Mouse (Mus musculus): ENCODE results near the gene Cwc27. TPM values are rescaled to one million over a fixed set of nuclear protein-coding genes. Genes with fewer than 3 reads are reported as not detected.

The Cwc27 gene
- polyA plus RNA-seq, 1 experiment from 2014 or later, result 30.7 TPM

DNA sequence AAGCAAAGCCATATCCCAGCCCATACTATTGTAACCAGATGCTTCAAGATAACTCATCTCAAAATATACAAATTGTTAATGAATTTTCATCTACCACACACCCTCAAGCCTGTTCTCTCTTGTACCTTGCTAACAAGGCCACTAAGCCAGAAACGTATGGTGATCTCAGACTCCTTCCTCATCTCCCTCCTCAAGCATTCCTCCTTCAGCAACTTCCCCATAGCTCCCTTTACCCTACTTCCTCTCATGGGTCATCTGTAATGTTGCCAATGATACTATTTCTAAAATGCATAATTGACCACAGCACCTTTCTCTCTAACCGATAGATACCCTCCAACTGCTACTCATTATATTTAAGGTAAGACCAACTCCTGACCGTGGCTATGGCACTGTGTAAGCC is 22.5 kb downstream of the Cwc27 start:
- ATAC-seq (ENCODE audit: low FRiP score) (no peak), DNase-seq (ENCODE audit: low spot score, missing footprints) (no peak)
- Histone ChIP-seq H3K9ac (ENCODE audit: low read length) (no peak overlapping the region), H3K4me1 (ENCODE audit: control insufficient read depth, insufficient read depth, low read length) (no peaks in the 10 kb centered on the region), H3K4me2 (no peak overlapping the region), H3K36me3 (ENCODE audit: control insufficient read depth, insufficient read depth, low read length) (peaks cover 2% of the 10 kb centered on the region; the same call in 1 of the 2 replicates), H3K4me3 (ENCODE audit: low read depth, low read length) (no peak overlapping the region), H3K27me3 (ENCODE audit: control insufficient read depth, insufficient read depth, low read length) (no peaks in the 10 kb centered on the region), H3K27ac (ENCODE audit: low read depth, low read length) (no peak overlapping the region), H3K9me3 (ENCODE audit: control insufficient read depth, low read length) (no peaks in the 10 kb centered on the region)
- 91% methylated on average over 3 of the region's 3 CpGs for WGBS

DNA sequence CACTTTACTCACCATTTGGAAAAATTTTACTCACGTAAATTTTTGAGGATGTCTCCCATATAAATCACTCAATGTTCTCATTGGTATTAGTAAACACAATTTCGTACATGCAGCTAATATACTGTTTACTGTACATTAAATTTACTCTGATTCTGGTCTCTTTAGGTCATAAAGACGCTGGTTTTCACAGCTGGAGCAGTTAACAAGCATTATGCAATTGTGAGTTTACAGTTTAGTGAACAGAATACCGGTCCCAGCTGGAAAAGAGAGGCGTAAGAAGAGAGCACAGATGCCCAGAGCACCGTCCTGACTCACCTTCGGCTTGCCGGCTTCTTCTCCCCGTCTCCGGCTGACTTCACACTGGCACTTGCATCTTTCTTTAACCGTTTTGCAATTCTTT is 24.8 kb downstream of the Cwc27 start, which contains the start of gene Srek1ip1:
Srek1ip1 (plus strand) TSS at position 301 of the 400 bp plus-strand sequence.
- Histone ChIP-seq H3K9ac (ENCODE audit: low read length) (no peak within 1 kb of the TSS), H3K36me3 (ENCODE audit: control insufficient read depth, insufficient read depth, low read length) (no peaks in the 10 kb centered on the region), H3K4me1 (ENCODE audit: control insufficient read depth, insufficient read depth, low read length) (no peaks in the 10 kb centered on the region), H3K4me3 (ENCODE audit: low read depth, low read length) (no peak within 1 kb of the TSS), H3K4me2 (no peak within 1 kb of the TSS), H3K27me3 (ENCODE audit: control insufficient read depth, insufficient read depth, low read length) (no peaks in the 10 kb centered on the region), H3K9me3 (ENCODE audit: control insufficient read depth, low read length) (no peaks in the 10 kb centered on the region), H3K27ac (ENCODE audit: low read depth, low read length) (no peak within 1 kb of the TSS)
- 92% methylated on average over 11 of the region's 11 CpGs for WGBS
- ATAC-seq (ENCODE audit: low FRiP score) (no peak), DNase-seq (ENCODE audit: low spot score, missing footprints) (no peak)

DNA sequence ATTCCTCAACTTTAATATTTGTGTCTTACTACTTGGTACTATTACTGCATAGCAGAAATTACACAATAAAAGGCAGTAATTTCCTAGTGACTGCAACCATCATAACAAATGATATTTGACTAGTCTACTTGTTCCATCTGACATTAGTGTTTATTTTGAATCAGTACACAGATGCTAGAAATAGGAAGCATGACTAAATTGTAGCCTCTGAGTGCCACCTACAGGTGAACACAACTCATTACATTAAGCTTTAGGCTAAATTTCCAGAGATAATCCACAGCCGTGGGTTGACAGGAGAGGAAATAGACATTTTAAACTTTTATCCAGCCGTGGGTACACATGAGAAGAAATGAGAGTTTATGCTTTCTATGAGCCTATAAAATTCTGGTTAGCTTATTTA is 27.3 kb downstream of the Cwc27 start:
- Histone ChIP-seq H3K9me3 (ENCODE audit: control insufficient read depth, low read length) (no peaks in the 10 kb centered on the region), H3K27me3 (ENCODE audit: control insufficient read depth, insufficient read depth, low read length) (no peaks in the 10 kb centered on the region), H3K4me1 (ENCODE audit: control insufficient read depth, insufficient read depth, low read length) (no peaks in the 10 kb centered on the region), H3K4me3 (ENCODE audit: low read depth, low read length) (no peak overlapping the region), H3K9ac (ENCODE audit: low read length) (no peak overlapping the region), H3K27ac (ENCODE audit: low read depth, low read length) (no peak overlapping the region), H3K36me3 (ENCODE audit: control insufficient read depth, insufficient read depth, low read length) (no peaks in the 10 kb centered on the region), H3K4me2 (no peak overlapping the region)
- DNase-seq (ENCODE audit: low spot score, missing footprints), result peak; percentile 90
- ATAC-seq (ENCODE audit: low FRiP score), result peak; percentile 69; the same call in 1 of the 2 replicates
- WGBS, result 29% methylated on average over 2 of the region's 2 CpGs

DNA sequence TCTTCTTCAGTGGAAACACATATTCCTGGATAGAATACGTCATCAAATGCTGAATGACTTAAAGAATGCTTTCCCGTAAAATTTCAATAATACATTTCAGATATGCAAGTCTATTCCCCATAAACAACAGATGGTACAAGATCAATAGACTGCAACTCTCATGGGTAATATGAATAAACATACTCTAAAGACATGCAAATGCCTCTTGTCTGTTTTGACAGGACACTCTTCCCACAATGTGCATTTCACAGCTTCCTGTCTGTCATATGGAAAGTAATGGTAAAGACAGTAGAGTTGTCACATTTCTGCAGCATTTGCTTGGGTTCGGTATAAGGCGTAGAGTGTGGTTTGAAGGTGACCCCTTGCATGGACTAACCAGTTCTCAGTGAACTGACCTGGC is 29.7 kb downstream of the Cwc27 start:
- Histone ChIP-seq H3K4me3 (ENCODE audit: low read depth, low read length) (no peak overlapping the region), H3K4me2 (no peak overlapping the region), H3K9me3 (ENCODE audit: control insufficient read depth, low read length) (no peaks in the 10 kb centered on the region), H3K27ac (ENCODE audit: low read depth, low read length) (no peak overlapping the region), H3K9ac (ENCODE audit: low read length) (no peak overlapping the region), H3K27me3 (ENCODE audit: control insufficient read depth, insufficient read depth, low read length) (no peaks in the 10 kb centered on the region), H3K4me1 (ENCODE audit: control insufficient read depth, insufficient read depth, low read length) (no peaks in the 10 kb centered on the region), H3K36me3 (ENCODE audit: control insufficient read depth, insufficient read depth, low read length) (no peaks in the 10 kb centered on the region)
- no peak for ATAC-seq (ENCODE audit: low FRiP score)
- WGBS, result 91% methylated on average over 4 of the region's 4 CpGs
- no peak for DNase-seq (ENCODE audit: low spot score, missing footprints)

DNA sequence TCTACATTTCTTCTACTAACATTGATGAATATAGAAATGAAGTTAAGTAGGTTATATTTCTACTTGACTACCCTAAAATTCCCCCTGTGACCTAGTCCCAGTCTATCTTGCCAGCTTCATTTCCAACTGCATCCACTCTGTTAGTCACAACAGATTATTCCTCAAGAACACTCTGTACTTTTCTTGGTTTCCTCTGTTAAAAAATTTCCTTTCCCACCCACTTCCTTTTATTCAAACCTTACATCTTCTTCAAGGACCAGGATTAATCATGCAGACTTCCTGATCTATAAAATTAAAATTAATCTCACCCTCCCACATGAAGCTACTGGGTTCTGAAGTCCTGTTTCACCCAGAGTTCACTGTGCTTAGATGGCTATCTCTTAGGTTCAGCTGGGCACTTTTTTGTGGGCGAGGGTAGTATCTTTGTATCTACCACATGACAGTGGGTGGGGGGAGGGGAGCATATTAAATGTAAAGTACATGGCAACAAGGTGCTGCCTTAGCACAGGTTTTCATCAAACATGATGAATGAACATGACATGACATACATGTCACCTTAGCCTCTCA is 37.8 kb downstream of the Cwc27 start:
- no peak overlapping the region for H3K9ac ChIP-seq (ENCODE audit: low read length)
- no peaks in the 10 kb centered on the region for H3K4me1 ChIP-seq (ENCODE audit: control insufficient read depth, insufficient read depth, low read length)
- no peaks in the 10 kb centered on the region for H3K36me3 ChIP-seq (ENCODE audit: control insufficient read depth, insufficient read depth, low read length)
- H3K27ac ChIP-seq (ENCODE audit: low read depth, low read length), result no peak overlapping the region
- no peaks in the 10 kb centered on the region for H3K9me3 ChIP-seq (ENCODE audit: control insufficient read depth, low read length)
- ATAC-seq (ENCODE audit: low FRiP score) (no peak), DNase-seq (ENCODE audit: low spot score, missing footprints) (no peak)
- no peaks in the 10 kb centered on the region for H3K27me3 ChIP-seq (ENCODE audit: control insufficient read depth, insufficient read depth, low read length)
- no peak overlapping the region for H3K4me2 ChIP-seq
- 80% methylated on average over 1 of the region's 1 CpGs for WGBS
- no peak overlapping the region for H3K4me3 ChIP-seq (ENCODE audit: low read depth, low read length)

DNA sequence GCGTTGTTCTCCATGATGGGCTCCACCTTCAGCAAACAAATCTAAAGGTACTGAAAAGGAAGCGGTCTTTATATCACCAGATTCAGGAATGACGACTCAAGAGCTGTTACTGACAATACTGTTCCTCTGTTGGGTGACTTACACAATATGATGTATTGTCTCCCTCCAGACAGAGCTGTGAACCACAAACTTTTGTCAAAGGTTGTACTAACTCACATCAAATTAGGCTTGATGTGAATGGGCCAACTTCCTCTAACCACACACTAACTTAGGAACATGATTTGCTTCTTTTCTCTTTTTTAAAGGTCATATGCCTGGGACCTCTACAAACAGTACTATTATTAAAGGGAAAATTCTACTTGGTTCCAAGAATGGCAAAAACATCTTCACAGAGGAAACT is 53.7 kb downstream of the Cwc27 start:
- ATAC-seq (ENCODE audit: low FRiP score) (no peak), DNase-seq (ENCODE audit: low spot score, missing footprints) (no peak)
- H3K27ac ChIP-seq (ENCODE audit: low read depth, low read length), result no peak overlapping the region
- no peaks in the 10 kb centered on the region for H3K4me1 ChIP-seq (ENCODE audit: control insufficient read depth, insufficient read depth, low read length)
- H3K4me2 ChIP-seq, result no peak overlapping the region
- H3K9ac ChIP-seq (ENCODE audit: low read length), result no peak overlapping the region
- no peaks in the 10 kb centered on the region for H3K9me3 ChIP-seq (ENCODE audit: control insufficient read depth, low read length)
- H3K4me3 ChIP-seq (ENCODE audit: low read depth, low read length), result no peak overlapping the region
- H3K27me3 ChIP-seq (ENCODE audit: control insufficient read depth, insufficient read depth, low read length), result no peaks in the 10 kb centered on the region
- 87% methylated on average over 3 of the region's 3 CpGs for WGBS
- no peaks in the 10 kb centered on the region for H3K36me3 ChIP-seq (ENCODE audit: control insufficient read depth, insufficient read depth, low read length)

DNA sequence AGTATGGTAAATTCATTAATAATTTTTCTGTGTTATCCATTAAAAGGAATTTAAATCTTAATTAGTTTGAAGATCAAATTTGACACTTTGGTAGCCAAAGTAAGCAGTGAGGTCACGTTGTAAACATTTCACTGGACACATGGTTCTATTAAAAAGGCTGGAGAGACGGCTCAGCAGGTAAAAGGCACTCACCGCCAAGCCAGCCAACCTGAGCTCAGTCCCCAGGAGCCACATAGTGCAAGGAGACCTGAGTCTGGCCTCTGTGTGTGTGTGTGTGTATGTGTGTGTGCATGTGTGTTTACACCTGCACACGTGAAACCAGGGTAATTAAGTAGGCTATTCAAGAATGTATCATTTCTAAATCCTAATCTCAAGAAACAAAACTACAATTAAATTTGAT is 54.5 kb downstream of the Cwc27 start:
- Histone ChIP-seq H3K27me3 (ENCODE audit: control insufficient read depth, insufficient read depth, low read length) (no peaks in the 10 kb centered on the region), H3K9ac (ENCODE audit: low read length) (no peak overlapping the region), H3K36me3 (ENCODE audit: control insufficient read depth, insufficient read depth, low read length) (no peaks in the 10 kb centered on the region), H3K9me3 (ENCODE audit: control insufficient read depth, low read length) (no peaks in the 10 kb centered on the region), H3K27ac (ENCODE audit: low read depth, low read length) (no peak overlapping the region), H3K4me3 (ENCODE audit: low read depth, low read length) (no peak overlapping the region), H3K4me2 (no peak overlapping the region), H3K4me1 (ENCODE audit: control insufficient read depth, insufficient read depth, low read length) (no peaks in the 10 kb centered on the region)
- WGBS, result 97% methylated on average over 4 of the region's 4 CpGs
- no peak for ATAC-seq (ENCODE audit: low FRiP score)
- no peak for DNase-seq (ENCODE audit: low spot score, missing footprints)

DNA sequence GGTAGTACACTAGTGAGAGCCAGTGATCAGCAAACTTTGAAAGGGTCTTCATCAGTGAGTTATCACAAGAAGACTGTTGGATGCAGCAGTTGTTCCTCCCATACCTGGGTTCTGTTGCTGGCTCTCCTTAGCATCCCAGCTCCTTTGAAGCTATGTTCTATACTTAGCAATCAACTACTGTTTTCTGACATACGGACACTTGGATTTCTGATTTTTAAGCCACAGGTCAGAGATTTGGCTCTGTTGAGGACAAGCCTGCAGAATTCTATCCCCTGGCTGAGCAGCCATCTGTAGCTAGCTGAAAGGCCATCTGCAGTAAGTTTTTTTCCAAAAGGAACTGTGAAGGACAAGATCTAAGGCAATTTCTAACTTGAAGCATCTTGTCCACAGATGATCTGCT is 57.6 kb downstream of the Cwc27 start:
- no peak overlapping the region for H3K9ac ChIP-seq (ENCODE audit: low read length)
- no peak overlapping the region for H3K4me2 ChIP-seq
- H3K4me1 ChIP-seq (ENCODE audit: control insufficient read depth, insufficient read depth, low read length), result no peaks in the 10 kb centered on the region
- no peak for DNase-seq (ENCODE audit: low spot score, missing footprints)
- no peaks in the 10 kb centered on the region for H3K36me3 ChIP-seq (ENCODE audit: control insufficient read depth, insufficient read depth, low read length)
- WGBS, result 90% methylated on average over 1 of the region's 1 CpGs
- H3K9me3 ChIP-seq (ENCODE audit: control insufficient read depth, low read length), result no peaks in the 10 kb centered on the region
- no peak overlapping the region for H3K4me3 ChIP-seq (ENCODE audit: low read depth, low read length)
- no peak for ATAC-seq (ENCODE audit: low FRiP score)
- no peak overlapping the region for H3K27ac ChIP-seq (ENCODE audit: low read depth, low read length)
- no peaks in the 10 kb centered on the region for H3K27me3 ChIP-seq (ENCODE audit: control insufficient read depth, insufficient read depth, low read length)

DNA sequence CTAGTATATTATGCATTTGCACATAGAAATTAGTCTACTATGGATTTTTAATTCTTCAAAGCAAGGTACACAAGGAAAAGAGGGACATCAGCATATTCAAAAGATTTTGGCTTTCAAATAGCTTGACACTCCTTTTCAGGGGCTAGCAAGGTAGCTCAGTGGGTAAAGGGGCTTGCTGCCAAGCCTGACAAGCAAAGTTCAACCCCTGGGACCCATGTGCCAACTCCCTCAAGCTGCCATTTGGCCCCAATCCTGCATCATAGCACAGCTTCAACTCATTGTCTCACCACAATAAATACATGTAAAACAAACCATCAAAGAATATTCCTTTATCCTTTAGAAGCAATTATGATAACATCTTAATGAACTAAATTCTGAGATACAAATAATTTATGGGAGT is 69.9 kb downstream of the Cwc27 start:
- H3K9me3 ChIP-seq (ENCODE audit: control insufficient read depth, low read length), result no peaks in the 10 kb centered on the region
- H3K9ac ChIP-seq (ENCODE audit: low read length), result no peak overlapping the region
- H3K4me3 ChIP-seq (ENCODE audit: low read depth, low read length), result no peak overlapping the region
- ATAC-seq (ENCODE audit: low FRiP score) (no peak), DNase-seq (ENCODE audit: low spot score, missing footprints) (no peak)
- no peaks in the 10 kb centered on the region for H3K4me1 ChIP-seq (ENCODE audit: control insufficient read depth, insufficient read depth, low read length)
- H3K4me2 ChIP-seq, result no peak overlapping the region
- H3K27me3 ChIP-seq (ENCODE audit: control insufficient read depth, insufficient read depth, low read length), result no peaks in the 10 kb centered on the region
- H3K36me3 ChIP-seq (ENCODE audit: control insufficient read depth, insufficient read depth, low read length), result no peaks in the 10 kb centered on the region
- H3K27ac ChIP-seq (ENCODE audit: low read depth, low read length), result no peak overlapping the region

DNA sequence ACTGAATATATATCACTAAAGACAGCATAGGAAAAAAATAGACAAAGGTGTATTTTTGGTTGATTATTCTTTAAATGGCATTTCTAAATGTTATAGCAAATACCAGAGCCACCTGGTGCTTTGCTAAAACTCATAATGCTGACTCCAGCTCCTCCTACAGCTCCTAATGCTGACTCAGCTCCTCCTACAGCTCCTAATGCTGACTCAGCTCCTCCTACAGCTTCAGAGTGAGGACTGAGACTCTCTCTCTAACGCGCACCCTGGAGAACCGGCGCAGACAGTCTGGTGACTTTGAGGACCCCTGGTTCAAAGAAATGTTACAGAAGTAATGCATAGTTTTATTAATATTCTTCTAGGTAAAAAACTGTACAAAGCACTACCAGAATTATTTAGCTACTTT is 74.1 kb downstream of the Cwc27 start:
- H3K27me3 ChIP-seq (ENCODE audit: control insufficient read depth, insufficient read depth, low read length), result no peaks in the 10 kb centered on the region
- ATAC-seq (ENCODE audit: low FRiP score) (no peak), DNase-seq (ENCODE audit: low spot score, missing footprints) (peak; percentile 73)
- no peak overlapping the region for H3K9ac ChIP-seq (ENCODE audit: low read length)
- H3K4me3 ChIP-seq (ENCODE audit: low read depth, low read length), result no peak overlapping the region
- no peak overlapping the region for H3K27ac ChIP-seq (ENCODE audit: low read depth, low read length)
- no peak overlapping the region for H3K4me2 ChIP-seq
- H3K4me1 ChIP-seq (ENCODE audit: control insufficient read depth, insufficient read depth, low read length), result no peaks in the 10 kb centered on the region
- no peaks in the 10 kb centered on the region for H3K9me3 ChIP-seq (ENCODE audit: control insufficient read depth, low read length)
- no peaks in the 10 kb centered on the region for H3K36me3 ChIP-seq (ENCODE audit: control insufficient read depth, insufficient read depth, low read length)
- 96% methylated on average over 4 of the region's 4 CpGs for WGBS
